Mouse (Mus musculus): ENCODE measurements around the gene Nek8. TPM values are rescaled to one million over a fixed set of nuclear protein-coding genes. Genes with fewer than 3 reads are reported as not detected.

The Nek8 gene
- total and polyA plus RNA-seq, 3 experiments: 7.1 to 8.3 (median 7.4) TPM

DNA sequence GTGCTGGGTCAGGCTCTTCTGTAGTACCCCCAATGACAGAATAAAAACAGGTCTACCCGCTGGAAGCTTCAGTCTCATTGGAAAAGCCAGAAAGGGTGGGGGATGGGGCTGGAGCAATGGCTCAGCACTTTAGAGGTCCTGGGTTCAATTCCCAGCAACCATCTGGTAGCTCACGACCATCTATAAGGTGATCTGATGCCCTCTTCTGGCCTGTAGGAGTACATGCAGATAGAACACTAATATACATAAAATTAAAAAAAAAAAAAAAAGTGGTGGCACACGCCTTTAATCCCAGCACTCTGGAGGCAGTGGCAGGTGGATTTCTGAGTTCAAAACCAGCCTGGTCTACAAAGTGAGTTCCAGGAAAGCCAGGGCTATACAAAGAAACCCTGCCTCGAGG lies 5.1 kb downstream of the Nek8 start:
- Histone ChIP-seq H3K9me3 (replicated peaks; ENCODE audit: low read length) (peaks cover 2% of the 10 kb centered on the region), H3K4me1 (ENCODE audit: control insufficient read depth in 1 of 2, insufficient read depth in 2 of 2) (peaks cover 7 to 67% of the 10 kb centered on the region in 2 experiments), H3K79me2 (replicated peaks; ENCODE audit: control insufficient read depth, extremely low read depth, insufficient read depth, poor library complexity, severe bottlenecking) (no peaks in the 10 kb centered on the region), H3K4me3 (replicated peaks in 1 of 3; ENCODE audit: low read depth in 2 of 3, low read length in 2 of 3, poor library complexity in 1 of 3) (no peak overlapping the region), H3K9ac (ENCODE audit: insufficient read depth, low read depth) (no peak overlapping the region), H3K4me2 (ENCODE audit: insufficient read depth, low read depth, poor library complexity, severe bottlenecking) (no peak overlapping the region), H3K27me3 (replicated peaks) (no peaks in the 10 kb centered on the region), H3K36me3 (replicated peaks in 1 of 2; ENCODE audit: control insufficient read depth in 1 of 2, insufficient read depth in 1 of 2, low read length in 1 of 2) (peaks cover 0 to 37% of the 10 kb centered on the region in 2 experiments), H3K27ac (ENCODE audit: insufficient read depth, low read depth) (no peak overlapping the region)
- TF ChIP-seq RCOR1 (conservative IDR thresholded peaks at IDR 0.05; ENCODE audit: low read depth, low read length): no peak
- peak in 1 of 2 experiments; percentile 60; a peak in 2 of 4 replicates for TF ChIP-seq CTCF (conservative IDR thresholded peaks at IDR 0.05 in 1 of 2, IDR thresholded peaks at IDR 0.05 in 1 of 2; ENCODE audit: low read depth in 2 of 2, low read length in 2 of 2)
- 0 out of 2 replicates have a peak, but pooled peaks have one; percentile 30 for TF ChIP-seq MYC (IDR thresholded peaks at IDR 0.05; ENCODE audit: low read depth, low read length)
- TF ChIP-seq ZNF384 (IDR thresholded peaks at IDR 0.05; ENCODE audit: low read depth, low read length): peak; percentile 93
- peak; percentile 55 for TF ChIP-seq SMC3 (IDR thresholded peaks at IDR 0.05; ENCODE audit: low read depth, low read length)
- peak; percentile 45 for TF ChIP-seq RAD21 (IDR thresholded peaks at IDR 0.05; ENCODE audit: low read depth, low read length)
- no peak for TF ChIP-seq ZKSCAN1 (IDR thresholded peaks at IDR 0.05; ENCODE audit: borderline replicate concordance, low read depth, low read length)
- TF ChIP-seq TCF12 (IDR thresholded peaks at IDR 0.05; ENCODE audit: low read depth, low read length): no peak
- DNase-seq (ENCODE audit: extremely low read depth): no peak
- in situ Hi-C loops (cut with MboI; ENCODE audit: low pct_ligation_motif_present, low pct_unique_long_range_greater_than_20kb, low sequenced_read_pairs): loop anchor here (10.0 kb wide), 1 partner anchor 147 kb away; no protein-coding TSS in a partner anchor
- dilution Hi-C loops (cut with MboI; ENCODE audit: extremely low pct_ligation_motif_present, extremely low pct_unique_long_range_greater_than_20kb, low sequenced_read_pairs): no loop called here

DNA sequence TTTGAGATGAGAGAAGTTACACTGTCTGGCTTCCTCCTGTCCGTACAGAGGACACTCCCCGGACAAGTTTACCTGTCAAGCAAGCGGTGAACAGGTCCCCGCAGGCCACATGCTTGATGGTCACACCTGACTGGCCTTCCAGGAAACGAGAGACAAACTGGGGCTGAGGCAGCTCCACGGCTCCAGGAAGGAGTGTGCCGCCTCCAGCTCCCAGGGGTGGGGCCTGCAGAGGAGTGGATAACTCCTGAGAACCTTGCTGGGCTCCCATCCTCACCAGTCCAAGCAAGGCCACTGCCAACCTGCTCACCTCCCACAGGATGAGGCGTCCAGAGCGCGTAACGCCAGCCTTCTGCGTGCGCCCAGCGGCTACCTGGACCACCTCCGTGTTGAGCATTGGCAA lies 6.2 kb downstream of the Nek8 start:
- DNase-seq (ENCODE audit: extremely low read depth): no peak
- Histone ChIP-seq H3K27ac (ENCODE audit: insufficient read depth, low read depth) (no peak overlapping the region), H3K4me1 (ENCODE audit: control insufficient read depth in 1 of 2, insufficient read depth in 2 of 2) (peaks cover 11 to 70% of the 10 kb centered on the region in 2 experiments), H3K9ac (ENCODE audit: insufficient read depth, low read depth) (no peak overlapping the region), H3K79me2 (replicated peaks; ENCODE audit: control insufficient read depth, extremely low read depth, insufficient read depth, poor library complexity, severe bottlenecking) (no peaks in the 10 kb centered on the region), H3K27me3 (replicated peaks) (no peaks in the 10 kb centered on the region), H3K4me2 (ENCODE audit: insufficient read depth, low read depth, poor library complexity, severe bottlenecking) (no peak overlapping the region), H3K4me3 (replicated peaks in 1 of 3; ENCODE audit: low read depth in 2 of 3, low read length in 2 of 3, poor library complexity in 1 of 3) (no peak overlapping the region), H3K36me3 (replicated peaks in 1 of 2; ENCODE audit: control insufficient read depth in 1 of 2, insufficient read depth in 1 of 2, low read length in 1 of 2) (peaks cover 0 to 37% of the 10 kb centered on the region in 2 experiments), H3K9me3 (replicated peaks; ENCODE audit: low read length) (peaks cover 2% of the 10 kb centered on the region)
- no peak for TF ChIP-seq IRF4 (IDR thresholded peaks at IDR 0.05; ENCODE audit: low read depth, low read length)
- TF ChIP-seq ZNF384 (IDR thresholded peaks at IDR 0.05; ENCODE audit: low read depth, low read length): no peak
- TF ChIP-seq ZMIZ1 (IDR thresholded peaks at IDR 0.05; ENCODE audit: low read depth, low read length): no peak
- no peak for TF ChIP-seq TCF12 (IDR thresholded peaks at IDR 0.05; ENCODE audit: low read depth, low read length)
- dilution Hi-C loops (cut with MboI; ENCODE audit: extremely low pct_ligation_motif_present, extremely low pct_unique_long_range_greater_than_20kb, low sequenced_read_pairs) (no loop called here), in situ Hi-C loops (cut with MboI; ENCODE audit: low pct_ligation_motif_present, low pct_unique_long_range_greater_than_20kb, low sequenced_read_pairs) (loop anchor here (10.0 kb wide), 1 partner anchor 146 kb away; no protein-coding TSS in a partner anchor)

DNA sequence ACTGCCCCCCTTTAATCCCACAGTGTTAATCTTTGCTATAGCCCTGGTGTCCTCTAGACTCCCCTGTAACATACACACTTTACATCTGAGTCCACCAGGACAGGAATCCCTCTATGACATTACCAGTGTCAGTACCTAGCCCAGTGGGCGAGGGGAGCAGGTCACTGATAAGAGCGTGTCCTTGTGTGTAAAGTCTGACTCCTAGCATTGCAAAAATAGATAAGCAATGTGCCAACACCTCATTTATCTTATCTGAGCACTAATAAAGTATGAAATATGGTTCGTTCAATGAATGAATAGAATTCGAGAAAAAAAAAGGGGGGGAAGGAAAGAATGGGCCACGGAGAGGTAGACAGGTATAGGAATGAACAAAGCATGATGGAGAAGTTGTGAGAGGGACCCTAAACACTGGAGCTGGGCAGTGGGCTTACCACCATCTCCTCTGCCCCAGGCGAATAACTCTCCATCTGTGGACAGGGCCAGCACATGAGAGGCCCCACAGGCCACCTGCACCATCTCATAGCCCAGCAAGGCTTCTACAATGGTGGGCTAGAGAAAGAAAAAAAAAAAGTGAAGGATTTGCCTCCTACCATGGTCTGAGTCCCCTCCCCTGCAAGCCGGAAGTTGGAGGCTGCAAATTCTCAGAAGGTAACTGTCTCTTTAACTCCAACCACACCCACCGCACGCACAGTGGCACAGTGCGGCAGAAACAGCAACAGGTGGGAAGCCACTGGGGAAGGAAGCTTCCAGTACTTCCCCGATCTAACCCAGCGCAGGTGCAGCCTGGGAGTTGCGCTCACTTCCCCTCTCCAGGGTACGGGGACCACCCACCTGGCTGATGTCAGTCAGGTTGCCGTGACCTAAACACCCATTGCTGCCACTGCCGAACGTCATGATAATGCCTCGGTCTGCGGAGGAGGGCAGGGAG lies 7.7 kb downstream of the Nek8 start:
- peak; percentile 77 for DNase-seq (ENCODE audit: extremely low read depth)
- H3K9me3 ChIP-seq (replicated peaks; ENCODE audit: low read length): peaks cover 2% of the 10 kb centered on the region
- H3K4me2 ChIP-seq (ENCODE audit: insufficient read depth, low read depth, poor library complexity, severe bottlenecking): peak overlapping the region; percentile 14
- in situ Hi-C loops (cut with MboI; ENCODE audit: low pct_ligation_motif_present, low pct_unique_long_range_greater_than_20kb, low sequenced_read_pairs): no loop called here
- dilution Hi-C loops (cut with MboI; ENCODE audit: extremely low pct_ligation_motif_present, extremely low pct_unique_long_range_greater_than_20kb, low sequenced_read_pairs): no loop called here
- H3K4me3 ChIP-seq (replicated peaks in 1 of 3; ENCODE audit: low read depth in 2 of 3, low read length in 2 of 3, poor library complexity in 1 of 3): peak overlapping the region; percentile 3 to 48 (median 12)
- peak overlapping the region; percentile 21 for H3K27ac ChIP-seq (ENCODE audit: insufficient read depth, low read depth)
- H3K4me1 ChIP-seq (ENCODE audit: control insufficient read depth in 1 of 2, insufficient read depth in 2 of 2): peaks cover 11 to 55% of the 10 kb centered on the region in 2 experiments
- H3K36me3 ChIP-seq (replicated peaks in 1 of 2; ENCODE audit: control insufficient read depth in 1 of 2, insufficient read depth in 1 of 2, low read length in 1 of 2): peaks cover 0 to 37% of the 10 kb centered on the region in 2 experiments
- H3K79me2 ChIP-seq (replicated peaks; ENCODE audit: control insufficient read depth, extremely low read depth, insufficient read depth, poor library complexity, severe bottlenecking): peaks cover 13% of the 10 kb centered on the region
- no peaks in the 10 kb centered on the region for H3K27me3 ChIP-seq (replicated peaks)
- peak overlapping the region; percentile 7; the same call in 1 of the 2 replicates for H3K9ac ChIP-seq (ENCODE audit: insufficient read depth, low read depth)
- TF ChIP-seq ELF1 (IDR thresholded peaks at IDR 0.05; ENCODE audit: low read depth, low read length) (peak; percentile 91), CTCF (conservative IDR thresholded peaks at IDR 0.05 in 1 of 2, IDR thresholded peaks at IDR 0.05 in 1 of 2; ENCODE audit: low read depth in 2 of 2, low read length in 2 of 2) (no peak), E2F4 (IDR thresholded peaks at IDR 0.05; ENCODE audit: insufficient replicate concordance, low read depth, low read length) (no peak), MYC (IDR thresholded peaks at IDR 0.05; ENCODE audit: low read depth, low read length) (peak; percentile 16; the same call in 1 of the 2 replicates), ZC3H11A (IDR thresholded peaks at IDR 0.05; ENCODE audit: low read depth, low read length) (no peak), MXI1 (IDR thresholded peaks at IDR 0.05; ENCODE audit: low read depth, low read length) (peak; percentile 58), USF1 (IDR thresholded peaks at IDR 0.05; ENCODE audit: low read depth, low read length) (no peak), CHD1 (IDR thresholded peaks at IDR 0.05; ENCODE audit: low read depth, low read length) (no peak), RCOR1 (conservative IDR thresholded peaks at IDR 0.05; ENCODE audit: low read depth, low read length) (peak; percentile 78), EP300 (IDR thresholded peaks at IDR 0.05; ENCODE audit: low read length) (peak; percentile 63), POLR2A (IDR thresholded peaks at IDR 0.05; ENCODE audit: low read depth, low read length) (peak; percentile 41; the same call in 1 of the 2 replicates), PAX5 (IDR thresholded peaks at IDR 0.05; ENCODE audit: low read length) (no peak), JUN (IDR thresholded peaks at IDR 0.05; ENCODE audit: insufficient read depth, low read depth, low read length) (no peak), ETS1 (conservative IDR thresholded peaks at IDR 0.05; ENCODE audit: low read depth, low read length) (peak; percentile 72), USF2 (conservative IDR thresholded peaks at IDR 0.05; ENCODE audit: low read depth, low read length) (no peak)

Measured in CH12.LX (cell line).